Mouse (Mus musculus) G1E-ER4 (cell line): Measurements from ENCODE around the gene Agtrap. TPM values are rescaled to one million over a fixed set of nuclear protein-coding genes. Genes with fewer than 3 reads are reported as not detected.

Experiments
- GATA1 ChIP-seq: IDR thresholded peaks from one replicate; pipeline ENCODE4 v1.8.0; 2012; ENCODE audit warnings: low read length, inconsistent platforms
- polyA plus RNA-seq: library from polyadenylated mRNA; stranded (reverse); fragments of >175 nt; gene quantifications from 2 replicates; pipeline ENCODE4 v1.2.3, GENCODE M21; 2012

Agtrap gene
- polyA plus RNA-seq = 3.1 and 3.2 TPM in 2 replicates

GRCm38 (mm10) chr4:148087907-148088527 lies at the start of gene Agtrap:
Gene Agtrap, minus strand, starts transcription at chr4:148088031.
- no peak for TF ChIP-seq GATA1

GRCm38 (mm10) chr4:148137503-148137902 lies 49.7 kb upstream of the Agtrap start:
- no peak for TF ChIP-seq GATA1

- TF ChIP-seq GATA1 = no peak
Measured at GRCm38 (mm10) chr4:148134988-148135387, 47.2 kb upstream of the Agtrap start.

GRCm38 (mm10) chr4:148131497-148132081 lies 43.8 kb upstream of the Agtrap start:
- TF ChIP-seq GATA1 = no peak

- TF ChIP-seq GATA1 = no peak
Measured at GRCm38 (mm10) chr4:148130561-148131413, 43.0 kb upstream of the Agtrap start, which contains the start of gene Draxin. Gene Draxin, minus strand, starts transcription at chr4:148130698.

- no peak for TF ChIP-seq GATA1
Measured at GRCm38 (mm10) chr4:148130133-148130532, 42.3 kb upstream of the Agtrap start, which contains the start of gene Mad2l2. Gene Mad2l2, plus strand, starts transcription at chr4:148130384.

GRCm38 (mm10) chr4:148128672-148129071 lies 40.8 kb upstream of the Agtrap start:
- no peak for TF ChIP-seq GATA1

DNA sequence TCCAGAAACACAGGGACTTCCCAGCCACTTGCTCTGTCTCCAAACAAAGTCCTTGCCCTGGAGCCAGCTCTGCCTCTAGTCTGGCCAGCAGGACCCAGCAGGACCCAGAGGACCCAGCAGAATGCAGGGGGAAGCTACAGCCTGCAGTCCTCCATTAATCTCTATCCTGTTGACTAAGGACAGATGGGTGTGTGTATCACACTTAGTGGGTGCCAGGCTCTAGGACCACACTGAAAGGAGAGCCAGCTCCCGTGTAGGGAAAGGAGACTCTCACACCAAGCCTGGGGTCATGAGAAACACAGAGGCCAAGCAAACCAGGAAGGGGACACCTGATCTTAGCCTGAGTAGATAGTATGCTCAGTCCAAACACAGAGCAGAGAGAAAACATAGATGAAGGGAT lies 40.4 kb upstream of the Agtrap start:
- TF ChIP-seq GATA1 = no peak

DNA sequence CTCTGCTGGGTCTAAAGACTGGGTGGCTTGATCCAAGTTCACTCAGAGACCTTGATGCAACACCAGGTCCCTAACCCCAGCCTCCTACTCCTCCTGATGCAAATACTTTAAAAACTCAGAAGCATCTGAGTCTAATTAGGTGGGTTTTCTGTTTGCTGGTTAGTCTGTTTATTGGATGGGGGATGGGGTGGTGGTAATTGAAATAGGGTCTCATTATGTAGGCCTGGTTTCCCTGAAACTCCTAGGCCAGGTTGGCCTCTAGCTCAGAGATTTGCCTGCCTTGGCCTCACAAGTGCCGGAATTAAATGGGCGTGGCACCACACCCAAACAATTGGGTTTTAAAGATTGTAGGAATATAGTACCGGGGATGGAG lies 34.8 kb upstream of the Agtrap start:
- no peak for TF ChIP-seq GATA1

GRCm38 (mm10) chr4:148121982-148122693 lies 34.3 kb upstream of the Agtrap start:
- TF ChIP-seq GATA1 = no peak

DNA sequence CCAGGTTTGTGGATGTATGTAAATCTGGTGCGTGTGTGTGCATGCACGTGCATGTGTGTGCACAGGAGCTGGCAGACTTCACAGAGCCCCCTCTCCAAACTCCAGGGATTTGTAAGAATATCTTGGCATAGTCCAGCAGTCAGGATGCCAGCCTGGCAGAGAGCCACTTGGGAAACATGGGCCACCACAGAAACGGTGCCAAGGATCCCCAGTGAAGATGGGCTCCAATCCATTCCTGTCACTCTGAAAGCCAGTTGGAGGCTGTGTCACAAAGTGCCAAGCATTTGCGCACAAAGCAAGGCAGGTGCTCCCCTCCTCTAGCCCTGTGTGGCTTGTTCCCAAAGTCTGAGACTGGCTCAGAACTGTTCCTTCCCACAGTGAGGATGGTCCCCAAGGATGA lies 33.5 kb upstream of the Agtrap start:
- no peak for TF ChIP-seq GATA1

GRCm38 (mm10) chr4:148120555-148120954 lies 32.7 kb upstream of the Agtrap start:
- no peak for TF ChIP-seq GATA1

DNA sequence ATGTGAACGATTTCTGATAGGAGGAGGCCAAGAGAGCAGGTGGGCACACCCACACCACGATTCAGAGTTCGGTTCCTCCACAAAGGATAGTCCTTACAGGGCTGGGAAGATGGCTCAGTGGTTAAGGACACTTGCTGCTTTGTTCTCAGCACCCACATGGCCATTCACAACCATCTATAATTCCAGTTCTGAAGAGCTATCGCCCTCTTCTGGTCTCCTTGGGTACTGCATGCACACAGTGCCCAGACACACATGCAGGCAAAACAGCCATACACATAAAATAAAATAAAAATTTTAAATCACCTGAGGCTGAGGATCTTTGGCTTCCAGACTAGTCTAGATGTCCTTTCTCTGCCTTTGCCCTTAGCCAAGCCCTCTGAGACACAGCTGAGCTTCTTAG lies 29.6 kb upstream of the Agtrap start:
- TF ChIP-seq GATA1 = no peak

DNA sequence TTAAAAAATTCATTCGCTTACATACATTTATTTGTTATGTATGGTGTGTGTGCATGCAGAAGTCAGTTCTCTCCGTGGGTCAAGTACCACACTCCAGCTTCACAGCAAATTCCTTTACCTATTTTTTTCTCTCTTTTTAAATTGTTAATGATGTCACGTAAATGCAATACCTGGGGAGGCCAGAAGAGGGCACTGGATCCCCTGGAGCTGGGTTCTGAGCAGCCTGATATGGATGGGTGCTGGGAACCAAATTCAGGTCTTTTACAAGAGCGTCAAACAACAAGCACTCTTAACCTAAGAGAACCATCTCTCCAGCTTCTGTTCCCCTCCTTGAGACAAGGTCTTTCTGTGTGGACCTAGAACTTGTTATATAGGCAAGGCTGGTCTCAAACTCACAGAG lies 28.8 kb upstream of the Agtrap start:
- no peak for TF ChIP-seq GATA1

DNA sequence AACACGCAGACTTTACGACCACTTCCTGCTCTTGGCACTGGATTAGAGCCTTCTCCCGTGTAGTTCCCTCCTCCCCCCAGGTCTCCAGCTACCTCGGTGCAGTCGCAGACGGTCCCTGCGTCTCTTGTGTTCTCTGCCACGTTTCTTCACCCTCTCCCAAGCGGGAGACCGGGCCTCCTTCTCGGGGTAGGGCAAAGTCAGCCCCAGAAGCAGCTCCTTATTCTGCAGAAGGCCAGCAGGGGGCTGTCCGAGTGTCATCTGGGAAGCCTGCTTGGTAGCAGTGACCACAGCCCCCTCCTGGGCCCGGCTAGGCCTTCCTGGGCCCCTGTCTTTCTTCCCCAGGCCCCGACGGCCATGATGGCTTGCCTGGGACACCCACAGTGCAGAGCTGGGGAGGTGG lies 27.6 kb upstream of the Agtrap start:
- no peak for TF ChIP-seq GATA1

DNA sequence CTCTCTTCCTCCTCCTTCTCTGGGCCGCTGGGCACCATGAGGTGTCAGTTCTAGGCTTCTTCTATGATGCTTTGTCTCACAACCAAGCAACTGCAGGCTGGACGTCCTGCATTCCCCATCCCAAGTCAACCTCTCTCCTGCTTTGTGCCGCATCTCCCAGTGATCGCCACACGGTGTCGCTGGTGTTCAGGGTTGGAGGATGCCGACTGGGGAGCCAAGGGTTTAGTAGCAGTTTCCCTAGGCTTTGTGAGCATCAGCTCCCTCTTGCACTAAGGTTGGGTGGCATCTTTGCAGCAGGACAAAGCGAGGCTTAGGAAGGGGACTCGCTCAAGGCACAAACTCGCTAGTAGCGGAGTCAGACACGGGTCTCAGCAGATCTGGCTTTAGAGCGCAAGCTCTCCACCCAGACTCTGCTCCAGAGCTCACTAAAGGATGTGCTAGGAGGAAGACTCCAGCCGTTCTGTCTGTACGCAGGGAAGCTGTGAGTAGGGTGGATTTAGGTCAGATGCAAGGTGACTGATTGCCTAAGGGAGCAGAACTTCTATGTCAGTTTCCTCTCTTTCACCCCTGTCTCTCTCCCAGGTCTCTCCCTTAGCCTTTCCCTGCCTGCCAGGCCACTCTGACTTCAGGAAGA lies 27.0 kb upstream of the Agtrap start:
- TF ChIP-seq GATA1 = no peak
